In genomic region chr3:85703141-85703882, GRCm38 (mm10) we compare ENCODE assay signal across 14 mouse cellular contexts.
DNase-seq lines count a peak whose midpoint lies in the region; ATAC-seq and TF ChIP-seq lines count a peak whose summit lies in the region.
"Had no signal": no experiment of that assay in that cellular context is flagged by ENCODE, and none has a peak within 500 bp of the region (broad histone marks: within the 10 kb centered on the region; RNA-seq: fewer than 3 reads in every experiment).

No protein-coding gene starts in this region.

- H3K27me3 ChIP-seq in forebrain, embryonic 14.5 days (replicated peaks; ENCODE audit: control insufficient read depth, insufficient read depth, low read length), result no peaks in the 10 kb centered on the region
- no peaks in the 10 kb centered on the region for H3K27me3 ChIP-seq in forebrain, embryonic 16.5 days (replicated peaks; ENCODE audit: control insufficient read depth, insufficient read depth, low read length)
- H3K27me3 ChIP-seq in hindbrain, postnatal 0 days (ENCODE audit: insufficient read depth, low read length), result no peaks in the 10 kb centered on the region
- no peaks in the 10 kb centered on the region for H3K27me3 ChIP-seq in hindbrain, embryonic 12.5 days
- no peaks in the 10 kb centered on the region for H3K27me3 ChIP-seq in embryonic facial prominence, embryonic 10.5 days (replicated peaks; ENCODE audit: low read depth, poor library complexity, severe bottlenecking)

- ATAC-seq in forebrain, embryonic 14.5 days, result no peak
- no peak for ATAC-seq in forebrain, embryonic 16.5 days
- no peak for ATAC-seq in hindbrain, postnatal 0 days
- no peak for ATAC-seq in hindbrain, embryonic 12.5 days (ENCODE audit: low FRiP score)

- no peaks in the 10 kb centered on the region for H3K4me1 ChIP-seq in forebrain, embryonic 14.5 days (ENCODE audit: control insufficient read depth, insufficient read depth, low read length)
- no peaks in the 10 kb centered on the region for H3K4me1 ChIP-seq in forebrain, embryonic 16.5 days (replicated peaks; ENCODE audit: control insufficient read depth, insufficient read depth, low read length)
- no peaks in the 10 kb centered on the region for H3K4me1 ChIP-seq in hindbrain, postnatal 0 days (ENCODE audit: insufficient read depth, low read length)
- H3K4me1 ChIP-seq in hindbrain, embryonic 12.5 days, result peaks cover 9% of the 10 kb centered on the region; the same call in 1 of the 2 replicates
- H3K4me1 ChIP-seq in embryonic facial prominence, embryonic 10.5 days, result 0 out of 2 replicates have a peak, but pooled peaks cover 4% of the 10 kb centered on the region

- H3K4me2 ChIP-seq in forebrain, embryonic 14.5 days (ENCODE audit: low read length), result no peak overlapping the region
- H3K4me2 ChIP-seq in forebrain, embryonic 16.5 days (ENCODE audit: low read length), result no peak overlapping the region
- H3K4me2 ChIP-seq in hindbrain, postnatal 0 days (ENCODE audit: low read depth, low read length), result no peak overlapping the region
- no peak overlapping the region for H3K4me2 ChIP-seq in hindbrain, embryonic 12.5 days (replicated peaks)

- H3K27ac ChIP-seq in forebrain, embryonic 14.5 days (ENCODE audit: low read depth, low read length), result no peak overlapping the region
- H3K27ac ChIP-seq in forebrain, embryonic 16.5 days (ENCODE audit: low read length), result no peak overlapping the region
- peak overlapping the region; percentile 26; the same call in 1 of the 2 replicates for H3K27ac ChIP-seq in hindbrain, postnatal 0 days
- no peak overlapping the region for H3K27ac ChIP-seq in hindbrain, embryonic 12.5 days
- no peak overlapping the region; the same call in 1 of the 2 replicates for H3K27ac ChIP-seq in embryonic facial prominence, embryonic 10.5 days (replicated peaks)
- H3K27ac ChIP-seq: gastrocnemius, adult 2 months; midbrain, embryonic 10.5 days had no signal

- no peak overlapping the region for H3K9ac ChIP-seq in forebrain, embryonic 14.5 days (ENCODE audit: low read length)
- no peak overlapping the region for H3K9ac ChIP-seq in forebrain, embryonic 16.5 days (replicated peaks; ENCODE audit: low read depth, low read length)
- H3K9ac ChIP-seq in hindbrain, postnatal 0 days (replicated peaks; ENCODE audit: low read length), result no peak overlapping the region
- H3K9ac ChIP-seq in hindbrain, embryonic 12.5 days, result no peak overlapping the region

- DNase-seq in forebrain, embryonic 14.5 days (ENCODE audit: low spot score), result peak; percentile 11
- DNase-seq in hindbrain, postnatal 0 days (ENCODE audit: low spot score), result peak; percentile 21
- DNase-seq in Muller cell, postnatal 12 days (ENCODE audit: inconsistent ontology term), result peak; percentile 19
- peak; percentile 43 to 61 for DNase-seq in cerebellum, postnatal 25 days
- no peak for DNase-seq in embryonic facial prominence, embryonic 10.5 days (ENCODE audit: low spot score)
- no peak for DNase-seq in adrenal gland, postnatal 4 days (ENCODE audit: low spot score in 2 of 2)
- DNase-seq: gastrocnemius, adult 2 months; kidney, adult 8-10 months; spleen, adult 18-20 months; thymus, postnatal 25 days had no signal

- H3K36me3 ChIP-seq in forebrain, embryonic 14.5 days (ENCODE audit: control insufficient read depth, insufficient read depth, low read length), result no peaks in the 10 kb centered on the region
- H3K36me3 ChIP-seq in forebrain, embryonic 16.5 days (ENCODE audit: control insufficient read depth, insufficient read depth), result no peaks in the 10 kb centered on the region
- no peaks in the 10 kb centered on the region for H3K36me3 ChIP-seq in hindbrain, postnatal 0 days (ENCODE audit: insufficient read depth, low read length)
- H3K36me3 ChIP-seq in hindbrain, embryonic 12.5 days, result no peaks in the 10 kb centered on the region
- H3K36me3 ChIP-seq in embryonic facial prominence, embryonic 10.5 days (replicated peaks), result no peaks in the 10 kb centered on the region
- H3K36me3 ChIP-seq: G1E; midbrain, embryonic 10.5 days had no signal

- H3K4me3 ChIP-seq in forebrain, embryonic 14.5 days (ENCODE audit: low read depth, low read length), result no peak overlapping the region
- no peak overlapping the region for H3K4me3 ChIP-seq in forebrain, embryonic 16.5 days (replicated peaks; ENCODE audit: low read length)
- no peak overlapping the region for H3K4me3 ChIP-seq in hindbrain, postnatal 0 days (ENCODE audit: low read length)
- no peak overlapping the region for H3K4me3 ChIP-seq in hindbrain, embryonic 12.5 days
- no peak overlapping the region for H3K4me3 ChIP-seq in embryonic facial prominence, embryonic 10.5 days
- H3K4me3 ChIP-seq: gastrocnemius, adult 2 months; midbrain, embryonic 10.5 days had no signal

- no peaks in the 10 kb centered on the region for H3K9me3 ChIP-seq in forebrain, embryonic 14.5 days (replicated peaks; ENCODE audit: control insufficient read depth, low read length)
- no peaks in the 10 kb centered on the region for H3K9me3 ChIP-seq in forebrain, embryonic 16.5 days (ENCODE audit: control insufficient read depth, low read length)
- no peaks in the 10 kb centered on the region for H3K9me3 ChIP-seq in hindbrain, postnatal 0 days (ENCODE audit: low read length)
- H3K9me3 ChIP-seq in hindbrain, embryonic 12.5 days (replicated peaks), result no peaks in the 10 kb centered on the region
- H3K9me3 ChIP-seq in embryonic facial prominence, embryonic 10.5 days, result no peaks in the 10 kb centered on the region
- H3K9me3 ChIP-seq: G1E; midbrain, embryonic 10.5 days had no signal

- TF ChIP-seq CTCF in hindbrain, postnatal 0 days (IDR thresholded peaks at IDR 0.05; ENCODE audit: low read depth), result no peak

- 53% methylated on average over 6 of the region's 6 CpGs for WGBS in forebrain, embryonic 14.5 days
- 49% methylated on average over 6 of the region's 6 CpGs for WGBS in forebrain, embryonic 16.5 days
- 41% methylated on average over 6 of the region's 6 CpGs for WGBS in hindbrain, postnatal 0 days
- WGBS in hindbrain, embryonic 12.5 days, result 50% methylated on average over 6 of the region's 6 CpGs
- 65% methylated on average over 6 of the region's 6 CpGs for WGBS in embryonic facial prominence, embryonic 10.5 days

Comparison
In these comparisons a context has a peak if more than half of its experiments do, and no peak if none do; other contexts are left out.
1. DNase-seq: peak in forebrain, embryonic 14.5 days (single experiment), hindbrain, postnatal 0 days (single experiment), Muller cell, postnatal 12 days (single experiment) and cerebellum, postnatal 25 days (2 of 2); none in embryonic facial prominence, embryonic 10.5 days (single experiment) and adrenal gland, postnatal 4 days (0 of 2).